9 mouse cellular contexts compared by ENCODE assay signal in genomic region chr9:54734639-54735252, GRCm38 (mm10). TPM values are rescaled to one million over a fixed set of nuclear protein-coding genes. Genes with fewer than 3 reads are reported as not detected.
DNase-seq lines count a peak whose midpoint lies in the region; ATAC-seq and TF ChIP-seq lines count a peak whose summit lies in the region.
"Had no signal": no experiment of that assay in that cellular context is flagged by ENCODE, and none has a peak within 500 bp of the region (broad histone marks: within the 10 kb centered on the region; RNA-seq: fewer than 3 reads in every experiment).

No protein-coding gene starts in this region.

- H3K9me3 ChIP-seq in forebrain, embryonic 11.5 days (ENCODE audit: control insufficient read depth, low read length): no peaks in the 10 kb centered on the region
- no peaks in the 10 kb centered on the region for H3K9me3 ChIP-seq in liver, embryonic 13.5 days (replicated peaks)

- no peak for DNase-seq in heart, adult 2 months
- DNase-seq in heart, postnatal 25 days (ENCODE audit: low spot score): no peak
- peak; percentile 9 for DNase-seq in 3T3-L1 (ENCODE audit: low read depth, low spot score)
- no peak for DNase-seq in forebrain, embryonic 11.5 days (ENCODE audit: low spot score)
- DNase-seq in liver, embryonic 13.5 days: no peak
- no peak for DNase-seq in layer of hippocampus, adult 18-20 months (ENCODE audit: low spot score in 2 of 2)
- no peak for DNase-seq in spleen, postnatal 4 days (ENCODE audit: low spot score in 2 of 2)
- DNase-seq in gastrocnemius, postnatal 36 days: no peak

- no peaks in the 10 kb centered on the region; the same call in 1 of the 2 replicates for H3K79me2 ChIP-seq in heart, adult 2 months (replicated peaks; ENCODE audit: control insufficient read depth, insufficient read depth, low read length)

- intact Hi-C loops in heart, adult 2 months (cut with DNase I): loop anchor here (2.0 to 5.0 kb wide), 2 partner anchors 34 to 373 kb away; no protein-coding TSS in a partner anchor
- intact Hi-C loops in heart, postnatal 25 days (cut with DNase I): loop anchor here (5.0 kb wide), 2 partner anchors 128 to 218 kb away; partner anchors contain the start of genes AY074887, Ireb2 and Psma4
- intact Hi-C loops in gastrocnemius, postnatal 36 days (cut with DNase I): no loop called here

- 19% methylated on average over 11 of the region's 11 CpGs for WGBS in heart, adult 2 months
- 22% methylated on average over 11 of the region's 11 CpGs for WGBS in forebrain, embryonic 11.5 days
- 17% methylated on average over 11 of the region's 11 CpGs for WGBS in liver, embryonic 13.5 days (ENCODE audit: insufficient replicate concordance)

- no peak; the same call in 1 of the 2 replicates for TF ChIP-seq POLR2A in heart, adult 2 months (IDR thresholded peaks at IDR 0.05; ENCODE audit: insufficient read depth, low read depth, low read length)

- H3K4me3 ChIP-seq in heart, adult 2 months: peak overlapping the region; percentile 86
- H3K4me3 ChIP-seq in forebrain, embryonic 11.5 days (ENCODE audit: low read depth, low read length): peak overlapping the region; percentile 64
- peak overlapping the region; percentile 87 for H3K4me3 ChIP-seq in liver, embryonic 13.5 days (replicated peaks)

- peak overlapping the region; percentile 6; the same call in 1 of the 2 replicates for H3K27ac ChIP-seq in heart, adult 2 months
- no peak overlapping the region for H3K27ac ChIP-seq in forebrain, embryonic 11.5 days (ENCODE audit: low read depth, low read length)
- H3K27ac ChIP-seq in liver, embryonic 13.5 days: 0 out of 2 replicates have a peak overlapping the region, but pooled peaks have one; percentile 10

- peak overlapping the region; percentile 72 for H3K4me2 ChIP-seq in forebrain, embryonic 11.5 days (ENCODE audit: low read depth, low read length, severe bottlenecking)
- peak overlapping the region; percentile 68 for H3K4me2 ChIP-seq in liver, embryonic 13.5 days

- TF ChIP-seq CTCF in heart, adult 2 months (IDR thresholded peaks at IDR 0.05): no peak

- H3K36me3 ChIP-seq in heart, adult 2 months (ENCODE audit: control insufficient read depth, insufficient read depth, low read length): peaks cover 5% of the 10 kb centered on the region; the same call in 1 of the 2 replicates
- H3K36me3 ChIP-seq in forebrain, embryonic 11.5 days (ENCODE audit: control insufficient read depth, insufficient read depth, low read length): no peaks in the 10 kb centered on the region; the same call in 1 of the 2 replicates
- peaks cover 13% of the 10 kb centered on the region for H3K36me3 ChIP-seq in liver, embryonic 13.5 days

- no peaks in the 10 kb centered on the region for H3K27me3 ChIP-seq in heart, adult 2 months (ENCODE audit: control insufficient read depth, insufficient read depth, low read length)
- no peaks in the 10 kb centered on the region for H3K27me3 ChIP-seq in forebrain, embryonic 11.5 days (ENCODE audit: control insufficient read depth, insufficient read depth, low read length)
- H3K27me3 ChIP-seq in liver, embryonic 13.5 days: no peaks in the 10 kb centered on the region

- H3K4me1 ChIP-seq in heart, adult 2 months (ENCODE audit: control insufficient read depth, insufficient read depth, low read length): no peaks in the 10 kb centered on the region
- H3K4me1 ChIP-seq in forebrain, embryonic 11.5 days (replicated peaks; ENCODE audit: control insufficient read depth, insufficient read depth, low read length): 0 out of 2 replicates have a peak, but pooled peaks cover 5% of the 10 kb centered on the region
- H3K4me1 ChIP-seq in liver, embryonic 13.5 days (replicated peaks): peaks cover 30% of the 10 kb centered on the region

- TF ChIP-seq EP300 in heart, adult 2 months (IDR thresholded peaks at IDR 0.05; ENCODE audit: insufficient read depth, low read depth, low read length): no peak

- no peak for ATAC-seq in forebrain, embryonic 11.5 days (replicated peaks; ENCODE audit: low FRiP score)
- ATAC-seq in liver, embryonic 13.5 days (ENCODE audit: low read depth): no peak

- H3K9ac ChIP-seq in heart, adult 2 months (ENCODE audit: low read depth, low read length): no peak overlapping the region
- peak overlapping the region; percentile 75 for H3K9ac ChIP-seq in forebrain, embryonic 11.5 days (ENCODE audit: low read length)
- peak overlapping the region; percentile 85 for H3K9ac ChIP-seq in liver, embryonic 13.5 days

RNA-seq across cellular contexts. Expression of gene Wdr61, which starts 0.4 kb away (rescaled TPM):
- 10 to 100 TPM; 29.0 to 29.6 TPM for total RNA-seq in heart, adult 2 months (2021)
- 21.3 and 37.7 TPM in 2 replicates for polyA plus RNA-seq in heart, adult 2 months (2012; rRNA removed)
- total RNA-seq in heart, postnatal 25 days (2021): 10 to 100 TPM; 29.7 to 31.9 TPM
- polyA plus RNA-seq in forebrain, embryonic 11.5 days (2014; fragmentation: Nextera tagmentation; extraction: Ambion mirVana): 158 and 159 TPM in 2 replicates
- 118 and 128 TPM in 2 replicates for polyA plus RNA-seq in liver, embryonic 13.5 days (2015; fragmentation: Nextera tagmentation; extraction: Ambion mirVana)
- 10 to 100 TPM; 60.1 to 61.9 TPM for total RNA-seq in layer of hippocampus, adult 18-20 months (2021)
- 10 to 100 TPM; 17.9 to 18.2 TPM for total RNA-seq in gastrocnemius, postnatal 36 days (2021)

RNA-seq across cellular contexts. Expression of gene Crabp1, which starts 29.8 kb away (rescaled TPM):
- not detected for total RNA-seq in heart, adult 2 months (2021)
- 0.23 TPM in 1 of 2 replicates, not detected in the other for polyA plus RNA-seq in heart, adult 2 months (2012; rRNA removed)
- not detected for total RNA-seq in heart, postnatal 25 days (2021)
- polyA plus RNA-seq in forebrain, embryonic 11.5 days (2014; fragmentation: Nextera tagmentation; extraction: Ambion mirVana): 219 and 275 TPM in 2 replicates
- 3.2 and 3.8 TPM in 2 replicates for polyA plus RNA-seq in liver, embryonic 13.5 days (2015; fragmentation: Nextera tagmentation; extraction: Ambion mirVana)
- total RNA-seq in layer of hippocampus, adult 18-20 months (2021): 1 to 10 TPM in 1 of 2 experiments, not detected in 1; 1.2 TPM
- total RNA-seq in gastrocnemius, postnatal 36 days (2021): under 1 TPM in 1 of 2 experiments, not detected in 1; 0.79 TPM
- total RNA-seq: neutrophil, adult 5-6 weeks had no signal

RNA-seq across cellular contexts. Expression of gene Dnaja4, which starts 36.1 kb away (rescaled TPM):
- total RNA-seq in heart, adult 2 months (2021): 10 to 100 TPM; 81.9 to 85.5 TPM
- 39.1 and 69.8 TPM in 2 replicates for polyA plus RNA-seq in heart, adult 2 months (2012; rRNA removed)
- total RNA-seq in heart, postnatal 25 days (2021): 10 to 100 TPM; 69.1 to 78.4 TPM
- polyA plus RNA-seq in forebrain, embryonic 11.5 days (2014; fragmentation: Nextera tagmentation; extraction: Ambion mirVana): 2.3 and 3.1 TPM in 2 replicates
- polyA plus RNA-seq in liver, embryonic 13.5 days (2015; fragmentation: Nextera tagmentation; extraction: Ambion mirVana): 21.1 and 23.4 TPM in 2 replicates
- total RNA-seq in layer of hippocampus, adult 18-20 months (2021): 10 to 100 TPM; 57.4 to 63.9 TPM
- 10 to 100 TPM; 52.8 to 57.2 TPM for total RNA-seq in gastrocnemius, postnatal 36 days (2021)
